Mouse (Mus musculus) adrenal gland, postnatal 25 days (tissue): Measurements from ENCODE around the gene Dusp14. TPM values are rescaled to one million over a fixed set of nuclear protein-coding genes. Genes with fewer than 3 reads are reported as not detected.

ENCODE experiments used
- DNase-seq: peaks from one replicate; pipeline ENCODE4 v3.0.0; 2021; ENCODE audit warnings: mixed read lengths
- total RNA-seq: library from RNA; stranded (reverse); gene quantifications from 2 replicates; pipeline ENCODE4 v1.2.3, GENCODE M21; 2021

The Dusp14 gene
- total RNA-seq, 1 experiment from 2014 or later, result 4.7 TPM

DNA sequence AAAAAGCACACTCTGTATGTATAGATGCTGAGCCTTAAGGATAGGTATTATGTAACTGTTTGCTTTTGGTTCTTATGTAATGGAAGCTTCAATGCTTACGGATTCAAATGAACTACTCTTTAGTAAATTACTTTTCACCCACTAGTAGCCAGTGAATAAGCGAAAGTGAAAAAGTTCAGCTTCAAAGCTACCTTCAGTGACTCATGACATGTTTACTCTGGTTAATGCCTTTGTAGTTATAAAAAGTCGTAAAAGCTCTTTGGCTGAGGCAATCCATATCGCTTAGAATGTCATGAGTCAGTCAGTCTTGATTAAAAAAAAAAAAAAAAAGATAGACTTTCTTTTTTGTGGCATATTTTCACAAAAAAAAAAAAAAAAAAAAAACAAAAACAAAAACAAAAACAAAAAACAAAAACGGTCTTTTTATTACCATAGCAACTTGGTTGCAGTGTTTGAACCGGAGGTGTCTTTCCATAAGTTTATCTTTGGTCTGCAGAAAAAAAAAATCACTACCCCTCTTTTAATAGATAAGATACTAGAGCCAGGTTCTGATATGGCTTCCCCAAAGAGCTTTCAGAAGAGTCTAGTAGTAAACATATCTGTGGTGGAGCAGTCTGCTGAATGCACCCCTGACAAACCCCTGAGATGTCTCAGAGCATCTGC is 52.8 kb downstream of the Dusp14 start:
- no peak for DNase-seq

DNA sequence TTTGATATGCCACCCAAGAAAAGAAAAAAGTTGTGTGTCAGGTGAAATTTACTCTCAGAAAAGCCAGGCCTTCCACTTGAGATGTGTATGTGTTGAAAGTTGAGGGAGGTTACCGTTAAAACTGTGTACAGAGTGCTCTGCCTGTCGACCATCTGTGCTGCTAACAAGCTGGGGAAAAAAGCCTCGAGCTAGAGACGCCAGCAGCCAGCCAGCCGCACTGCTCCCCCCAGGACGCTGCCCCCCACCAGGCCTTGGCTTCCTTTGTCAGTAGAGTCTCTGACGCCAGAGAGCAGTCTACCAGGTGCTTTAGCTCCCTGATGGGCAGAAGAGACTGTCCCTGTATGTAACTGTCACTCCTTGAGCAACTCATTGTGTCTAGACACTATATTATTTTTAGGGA is 56.0 kb downstream of the Dusp14 start:
- no peak for DNase-seq

DNA sequence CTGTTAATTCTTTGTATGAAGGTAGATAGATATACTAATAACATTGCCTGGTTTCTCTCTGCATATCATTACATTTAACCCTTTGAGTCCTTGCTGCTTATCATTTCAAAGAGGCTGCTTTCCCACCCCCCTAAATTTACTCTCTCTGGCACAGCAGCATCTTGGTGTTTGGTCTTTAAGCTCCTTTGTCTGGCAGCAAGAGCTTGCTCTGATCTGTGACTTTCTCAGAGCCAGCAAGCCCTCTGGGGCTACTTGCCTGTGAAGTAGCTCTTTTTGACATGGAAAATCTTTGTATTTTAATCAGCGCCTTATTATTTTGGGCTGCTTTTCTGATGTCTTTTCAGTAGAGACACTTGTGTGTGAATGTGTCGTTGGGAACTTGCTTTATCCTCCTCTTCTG is 57.5 kb downstream of the Dusp14 start:
- no peak for DNase-seq

DNA sequence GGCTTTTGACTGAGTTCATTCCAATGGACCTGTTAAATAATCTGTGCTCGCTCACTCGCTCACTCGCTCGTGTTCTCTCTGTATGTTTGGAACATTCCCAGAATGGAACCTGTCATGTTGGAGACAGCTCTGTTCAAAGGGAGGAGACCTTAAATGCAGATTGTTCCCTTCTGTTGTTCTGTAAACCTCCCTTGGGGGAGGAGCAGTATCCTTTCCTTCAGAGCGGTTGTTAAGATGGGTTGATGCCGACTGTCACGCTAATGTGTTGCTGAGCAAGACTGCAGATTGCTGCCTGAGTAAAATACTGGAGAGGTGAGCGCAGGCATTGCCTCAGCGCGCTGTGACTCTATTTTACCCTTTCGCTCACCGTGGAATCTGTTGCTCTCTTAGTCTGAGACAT is 58.0 kb downstream of the Dusp14 start:
- DNase-seq, result no peak

DNA sequence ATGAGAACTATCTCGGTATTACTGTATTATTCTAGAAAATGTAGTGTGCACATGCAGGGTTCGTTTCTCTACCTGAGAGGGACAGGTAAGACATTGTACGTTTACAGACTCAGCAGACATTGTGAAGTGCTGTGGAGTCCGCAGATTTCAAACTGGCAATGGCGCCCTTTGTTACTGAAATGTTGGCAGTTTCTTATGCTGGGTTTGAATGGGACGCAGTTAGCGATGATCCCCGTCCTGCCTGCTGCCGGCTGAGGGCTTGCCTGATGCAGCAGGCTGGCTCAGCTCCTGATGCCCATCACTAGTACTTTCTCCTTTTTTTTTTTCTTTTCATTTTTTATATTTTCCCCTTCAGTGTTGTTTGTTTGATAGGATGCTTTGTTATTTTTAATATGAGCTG is 58.6 kb downstream of the Dusp14 start:
- no peak for DNase-seq

DNA sequence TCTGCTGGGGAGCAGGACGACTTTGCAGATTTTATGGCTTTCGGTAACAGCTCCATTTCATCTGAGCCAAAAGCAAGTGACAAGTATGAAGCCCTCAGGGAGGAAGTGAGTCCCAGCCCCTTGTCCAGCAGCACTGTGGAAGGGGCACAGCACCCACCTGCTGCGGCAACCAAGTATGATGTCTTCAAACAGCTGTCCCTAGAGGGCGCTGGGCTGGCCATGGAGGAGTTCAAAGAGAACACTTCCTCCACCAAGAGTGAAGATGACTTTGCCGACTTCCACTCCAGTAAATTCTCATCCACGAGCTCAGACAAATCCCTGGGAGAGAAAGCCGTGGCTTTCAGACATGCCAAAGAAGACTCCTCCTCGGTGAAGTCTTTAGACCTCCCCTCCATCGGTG is 60.1 kb downstream of the Dusp14 start:
- no peak for DNase-seq

DNA sequence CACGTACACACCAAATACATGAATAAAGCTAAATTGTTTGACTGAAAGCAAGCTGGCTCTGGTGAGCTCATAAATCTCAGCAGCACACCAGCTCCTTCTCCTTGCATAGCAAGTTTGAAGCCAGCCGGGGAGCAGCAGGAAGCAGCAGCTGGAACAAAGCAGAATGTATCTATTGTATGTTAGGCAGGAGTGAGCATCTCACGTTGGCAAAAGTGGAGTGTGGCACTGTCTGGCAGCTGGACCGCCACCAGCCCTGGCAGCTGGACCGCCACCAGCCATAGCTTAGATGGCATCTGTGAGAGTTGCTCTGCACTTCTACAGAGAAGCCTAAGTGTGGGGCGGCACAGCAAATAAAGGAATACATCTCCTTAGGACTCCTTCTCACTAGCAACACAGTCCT is 65.1 kb downstream of the Dusp14 start:
- no peak for DNase-seq

DNA sequence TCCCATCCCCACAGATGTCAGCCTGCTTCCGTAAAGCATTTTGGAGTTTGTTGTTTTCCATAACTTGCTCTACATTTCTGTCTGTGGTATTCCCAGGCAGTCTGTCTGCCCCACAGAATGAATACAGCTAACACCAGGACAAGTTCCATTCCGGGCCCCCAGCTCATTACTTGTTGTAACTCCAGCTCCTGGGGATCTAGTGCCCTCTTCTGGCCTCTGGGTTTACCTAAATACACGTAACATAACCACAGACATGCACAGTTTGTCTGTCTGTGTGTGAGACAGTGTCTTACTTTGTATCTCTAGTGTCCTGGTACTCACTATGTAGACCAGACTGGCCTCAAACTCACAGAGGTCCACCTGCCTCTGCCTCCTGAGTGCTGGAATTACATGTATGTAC is 67.8 kb downstream of the Dusp14 start:
- DNase-seq, result no peak

DNA sequence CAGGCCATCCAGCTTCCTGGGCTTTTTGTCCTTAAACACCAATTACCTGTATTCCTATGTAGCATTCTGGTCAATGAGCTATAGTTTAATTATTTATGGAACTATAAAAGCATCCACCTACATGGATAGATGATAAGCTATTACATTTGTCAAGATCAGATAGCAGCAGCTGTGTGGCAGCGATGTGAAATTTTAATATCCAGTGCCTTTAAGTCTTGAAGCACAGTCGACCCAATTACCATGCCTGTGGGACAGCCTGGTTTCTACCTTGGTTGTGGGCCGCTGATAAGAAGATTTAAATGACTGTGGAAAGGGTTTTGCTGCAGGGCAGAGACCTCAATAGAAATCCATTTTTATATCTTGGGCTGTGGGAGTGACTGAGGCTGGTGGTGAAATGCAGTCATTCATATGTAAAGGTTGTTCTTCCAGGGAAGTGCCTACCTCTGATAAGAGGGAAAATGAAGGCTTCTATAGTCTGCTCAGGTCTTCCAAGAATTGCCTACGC is 69.6 kb downstream of the Dusp14 start:
- no peak for DNase-seq

DNA sequence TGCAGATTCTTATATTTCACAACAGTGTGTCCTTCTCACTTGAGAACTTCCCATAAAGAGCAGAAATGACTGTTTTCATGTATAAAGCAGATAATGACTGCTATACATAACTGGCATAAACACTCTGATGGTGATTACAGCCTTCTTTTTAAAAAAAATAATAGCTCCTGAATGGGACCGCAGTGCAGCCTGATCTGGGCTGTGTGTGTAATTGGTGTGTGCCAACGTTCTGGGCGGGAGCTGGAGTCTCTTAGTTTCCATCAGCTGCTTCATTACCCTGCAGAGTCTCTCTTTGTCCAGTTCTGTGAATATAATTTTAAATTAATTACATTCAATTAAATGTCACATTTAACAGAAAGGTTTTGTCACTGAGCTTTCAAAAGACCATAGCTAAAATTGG is 70.1 kb downstream of the Dusp14 start:
- DNase-seq, result no peak

Other genes with a start within 250 kb of the Dusp14 start
- gene Hnf1b, start 219.2 kb downstream of the Dusp14 start, total RNA-seq, result 0.24 TPM in 1 of 2 replicates, not detected in the other
- 19.3 and 21.0 TPM in 2 replicates for gene Ddx52, start 127.2 kb downstream of the Dusp14 start, total RNA-seq
- 48.0 and 48.2 TPM in 2 replicates for gene Synrg, start 104.8 kb downstream of the Dusp14 start, total RNA-seq
- gene Tada2a, start 60.3 kb upstream of the Dusp14 start, total RNA-seq, result 17.2 and 25.6 TPM in 2 replicates
- 264 and 316 TPM in 2 replicates for gene Acaca, start 60.4 kb upstream of the Dusp14 start, total RNA-seq
- gene Gm11437, start 98.2 kb upstream of the Dusp14 start, total RNA-seq, result not detected in 2 replicates